Mouse (Mus musculus): Measurements from ENCODE around the gene Acap2. TPM values are rescaled to one million over a fixed set of nuclear protein-coding genes. Genes with fewer than 3 reads are reported as not detected.

Gene Acap2
- polyA plus RNA-seq, 1 experiment from 2014 or later, result 9.4 TPM

GRCm38 (mm10) chr16:31060714-31061113 is 140.3 kb downstream of the Acap2 start:
- Histone ChIP-seq H3K4me3 (ENCODE audit: low read length) (no peak overlapping the region), H3K4me2 (ENCODE audit: low read length) (no peak overlapping the region), H3K9ac (ENCODE audit: low read depth, low read length) (no peak overlapping the region), H3K9me3 (ENCODE audit: control insufficient read depth, low read length) (no peaks in the 10 kb centered on the region), H3K27ac (ENCODE audit: low read depth, low read length) (no peak overlapping the region), H3K27me3 (replicated peaks; ENCODE audit: control insufficient read depth, insufficient read depth, low read length) (no peaks in the 10 kb centered on the region), H3K4me1 (ENCODE audit: control insufficient read depth, insufficient read depth, low read depth, low read length) (peaks cover 3% of the 10 kb centered on the region), H3K36me3 (ENCODE audit: control insufficient read depth, insufficient read depth, low read length) (no peaks in the 10 kb centered on the region)
- WGBS, result 96% methylated on average over 13 of the region's 13 CpGs
- ATAC-seq, result no peak

GRCm38 (mm10) chr16:31060226-31060625 is 140.8 kb downstream of the Acap2 start:
- H3K4me2 ChIP-seq (ENCODE audit: low read length), result no peak overlapping the region
- H3K27ac ChIP-seq (ENCODE audit: low read depth, low read length), result no peak overlapping the region
- H3K36me3 ChIP-seq (ENCODE audit: control insufficient read depth, insufficient read depth, low read length), result no peaks in the 10 kb centered on the region
- no peaks in the 10 kb centered on the region for H3K27me3 ChIP-seq (replicated peaks; ENCODE audit: control insufficient read depth, insufficient read depth, low read length)
- 96% methylated on average over 3 of the region's 3 CpGs for WGBS
- H3K4me3 ChIP-seq (ENCODE audit: low read length), result no peak overlapping the region
- H3K9me3 ChIP-seq (ENCODE audit: control insufficient read depth, low read length), result no peaks in the 10 kb centered on the region
- peaks cover 3% of the 10 kb centered on the region for H3K4me1 ChIP-seq (ENCODE audit: control insufficient read depth, insufficient read depth, low read depth, low read length)
- H3K9ac ChIP-seq (ENCODE audit: low read depth, low read length), result no peak overlapping the region
- no peak for ATAC-seq

GRCm38 (mm10) chr16:31059730-31060129 is 141.3 kb downstream of the Acap2 start:
- ATAC-seq, result no peak
- no peak overlapping the region for H3K9ac ChIP-seq (ENCODE audit: low read depth, low read length)
- no peaks in the 10 kb centered on the region for H3K9me3 ChIP-seq (ENCODE audit: control insufficient read depth, low read length)
- H3K27ac ChIP-seq (ENCODE audit: low read depth, low read length), result no peak overlapping the region
- WGBS, result 91% methylated on average over 4 of the region's 4 CpGs
- peaks cover 3% of the 10 kb centered on the region for H3K4me1 ChIP-seq (ENCODE audit: control insufficient read depth, insufficient read depth, low read depth, low read length)
- no peak overlapping the region for H3K4me3 ChIP-seq (ENCODE audit: low read length)
- H3K27me3 ChIP-seq (replicated peaks; ENCODE audit: control insufficient read depth, insufficient read depth, low read length), result no peaks in the 10 kb centered on the region
- H3K4me2 ChIP-seq (ENCODE audit: low read length), result no peak overlapping the region
- H3K36me3 ChIP-seq (ENCODE audit: control insufficient read depth, insufficient read depth, low read length), result no peaks in the 10 kb centered on the region

- no peak overlapping the region for H3K27ac ChIP-seq (ENCODE audit: low read depth, low read length)
- H3K36me3 ChIP-seq (ENCODE audit: control insufficient read depth, insufficient read depth, low read length), result no peaks in the 10 kb centered on the region
- H3K27me3 ChIP-seq (replicated peaks; ENCODE audit: control insufficient read depth, insufficient read depth, low read length), result no peaks in the 10 kb centered on the region
- H3K9me3 ChIP-seq (ENCODE audit: control insufficient read depth, low read length), result no peaks in the 10 kb centered on the region
- no peak overlapping the region for H3K4me2 ChIP-seq (ENCODE audit: low read length)
- H3K4me1 ChIP-seq (ENCODE audit: control insufficient read depth, insufficient read depth, low read depth, low read length), result no peaks in the 10 kb centered on the region
- no peak overlapping the region for H3K4me3 ChIP-seq (ENCODE audit: low read length)
- WGBS, result 85% methylated on average over 6 of the region's 6 CpGs
- no peak overlapping the region for H3K9ac ChIP-seq (ENCODE audit: low read depth, low read length)
- ATAC-seq, result no peak
These were observed 148.2 kb downstream of the Acap2 start for GRCm38 (mm10) chr16:31052812-31053211.

GRCm38 (mm10) chr16:31052177-31052726 is 148.8 kb downstream of the Acap2 start:
- ATAC-seq, result no peak
- H3K4me3 ChIP-seq (ENCODE audit: low read length), result no peak overlapping the region
- no peaks in the 10 kb centered on the region for H3K36me3 ChIP-seq (ENCODE audit: control insufficient read depth, insufficient read depth, low read length)
- H3K27me3 ChIP-seq (replicated peaks; ENCODE audit: control insufficient read depth, insufficient read depth, low read length), result no peaks in the 10 kb centered on the region
- H3K9me3 ChIP-seq (ENCODE audit: control insufficient read depth, low read length), result no peaks in the 10 kb centered on the region
- H3K4me2 ChIP-seq (ENCODE audit: low read length), result no peak overlapping the region
- no peak overlapping the region for H3K9ac ChIP-seq (ENCODE audit: low read depth, low read length)
- WGBS, result 76% methylated on average over 7 of the region's 7 CpGs
- H3K27ac ChIP-seq (ENCODE audit: low read depth, low read length), result no peak overlapping the region
- H3K4me1 ChIP-seq (ENCODE audit: control insufficient read depth, insufficient read depth, low read depth, low read length), result no peaks in the 10 kb centered on the region

GRCm38 (mm10) chr16:31050701-31051100 is 150.3 kb downstream of the Acap2 start:
- no peak for ATAC-seq
- Histone ChIP-seq H3K9ac (ENCODE audit: low read depth, low read length) (no peak overlapping the region), H3K36me3 (ENCODE audit: control insufficient read depth, insufficient read depth, low read length) (no peaks in the 10 kb centered on the region), H3K4me1 (ENCODE audit: control insufficient read depth, insufficient read depth, low read depth, low read length) (no peaks in the 10 kb centered on the region), H3K27ac (ENCODE audit: low read depth, low read length) (no peak overlapping the region), H3K4me2 (ENCODE audit: low read length) (no peak overlapping the region), H3K9me3 (ENCODE audit: control insufficient read depth, low read length) (no peaks in the 10 kb centered on the region), H3K27me3 (replicated peaks; ENCODE audit: control insufficient read depth, insufficient read depth, low read length) (no peaks in the 10 kb centered on the region), H3K4me3 (ENCODE audit: low read length) (no peak overlapping the region)
- WGBS, result 86% methylated on average over 7 of the region's 7 CpGs

- H3K9ac ChIP-seq (ENCODE audit: low read depth, low read length), result no peak overlapping the region
- 83% methylated on average over 6 of the region's 6 CpGs for WGBS
- no peaks in the 10 kb centered on the region for H3K9me3 ChIP-seq (ENCODE audit: control insufficient read depth, low read length)
- no peaks in the 10 kb centered on the region for H3K36me3 ChIP-seq (ENCODE audit: control insufficient read depth, insufficient read depth, low read length)
- H3K4me2 ChIP-seq (ENCODE audit: low read length), result no peak overlapping the region
- no peak for ATAC-seq
- no peak overlapping the region for H3K27ac ChIP-seq (ENCODE audit: low read depth, low read length)
- no peak overlapping the region for H3K4me3 ChIP-seq (ENCODE audit: low read length)
- H3K4me1 ChIP-seq (ENCODE audit: control insufficient read depth, insufficient read depth, low read depth, low read length), result no peaks in the 10 kb centered on the region
- no peaks in the 10 kb centered on the region for H3K27me3 ChIP-seq (replicated peaks; ENCODE audit: control insufficient read depth, insufficient read depth, low read length)
These were observed 152.9 kb downstream of the Acap2 start for GRCm38 (mm10) chr16:31048194-31048593.

GRCm38 (mm10) chr16:31047186-31047898 is 153.7 kb downstream of the Acap2 start:
- H3K4me1 ChIP-seq (ENCODE audit: control insufficient read depth, insufficient read depth, low read depth, low read length), result no peaks in the 10 kb centered on the region
- ATAC-seq, result no peak
- H3K4me3 ChIP-seq (ENCODE audit: low read length), result no peak overlapping the region
- H3K27me3 ChIP-seq (replicated peaks; ENCODE audit: control insufficient read depth, insufficient read depth, low read length), result no peaks in the 10 kb centered on the region
- no peaks in the 10 kb centered on the region for H3K36me3 ChIP-seq (ENCODE audit: control insufficient read depth, insufficient read depth, low read length)
- no peak overlapping the region for H3K27ac ChIP-seq (ENCODE audit: low read depth, low read length)
- no peak overlapping the region for H3K9ac ChIP-seq (ENCODE audit: low read depth, low read length)
- H3K9me3 ChIP-seq (ENCODE audit: control insufficient read depth, low read length), result no peaks in the 10 kb centered on the region
- no peak overlapping the region for H3K4me2 ChIP-seq (ENCODE audit: low read length)
- WGBS, result 79% methylated on average over 10 of the region's 10 CpGs

GRCm38 (mm10) chr16:31046217-31046659 is 154.8 kb downstream of the Acap2 start:
- Histone ChIP-seq H3K27ac (ENCODE audit: low read depth, low read length) (no peak overlapping the region; the same call in 1 of the 2 replicates), H3K27me3 (replicated peaks; ENCODE audit: control insufficient read depth, insufficient read depth, low read length) (no peaks in the 10 kb centered on the region), H3K9me3 (ENCODE audit: control insufficient read depth, low read length) (no peaks in the 10 kb centered on the region), H3K4me1 (ENCODE audit: control insufficient read depth, insufficient read depth, low read depth, low read length) (no peaks in the 10 kb centered on the region), H3K4me3 (ENCODE audit: low read length) (no peak overlapping the region), H3K9ac (ENCODE audit: low read depth, low read length) (no peak overlapping the region), H3K36me3 (ENCODE audit: control insufficient read depth, insufficient read depth, low read length) (no peaks in the 10 kb centered on the region), H3K4me2 (ENCODE audit: low read length) (no peak overlapping the region)
- 64% methylated on average over 14 of the region's 14 CpGs for WGBS
- ATAC-seq, result no peak
